Mouse (Mus musculus) midbrain, embryonic 14.5 days (tissue): Measurements from ENCODE around the gene Maip1. TPM values are rescaled to one million over a fixed set of nuclear protein-coding genes. Genes with fewer than 3 reads are reported as not detected.

Experiments
- ATAC-seq: fragments of 200-750 bp; cut with Nextera tagmentation; 2 replicates; pipeline ENCODE4 v1.8.0; 2017; ENCODE audit warnings: moderate number of reproducible peaks, moderate library complexity; ENCODE audit not compliant: low FRiP score, low TSS enrichment
- DNase-seq: peaks from one replicate; pipeline ENCODE4 v3.0.0-alpha.2; 2015
- H3K27ac ChIP-seq: fragments of 300-500 bp; sonication (generic); replicated peaks from 2 replicates; pipeline ENCODE4 v1.5.1; 2014; ENCODE audit warnings: mild to moderate bottlenecking, low read depth, low read length, moderate library complexity
- H3K27me3 ChIP-seq: fragments of 300-500 bp; sonication (generic); 2 replicates; pipeline ENCODE4 v1.6.1; 2014; ENCODE audit warnings: low read length, control low read depth, mixed read lengths; ENCODE audit not compliant: control insufficient read depth, insufficient read depth
- H3K36me3 ChIP-seq: fragments of 300-500 bp; sonication (generic); 2 replicates; pipeline ENCODE4 v1.6.1; 2014; ENCODE audit warnings: low read length, control low read depth; ENCODE audit not compliant: control insufficient read depth, insufficient read depth
- H3K4me1 ChIP-seq: fragments of 300-500 bp; sonication (generic); 2 replicates; pipeline ENCODE4 v1.6.1; 2014; ENCODE audit warnings: mild to moderate bottlenecking, antibody characterized with exemption, low read length, control low read depth; ENCODE audit not compliant: control insufficient read depth, insufficient read depth
- H3K4me2 ChIP-seq: fragments of 300-500 bp; sonication (generic); 2 replicates; pipeline ENCODE4 v1.6.1; 2014; ENCODE audit warnings: mild to moderate bottlenecking, low read length, moderate library complexity
- H3K4me3 ChIP-seq: fragments of 300-500 bp; sonication (generic); replicated peaks from 2 replicates; pipeline ENCODE4 v1.5.1; 2014; ENCODE audit warnings: low read depth, low read length
- H3K9ac ChIP-seq: fragments of 300-500 bp; sonication (generic); replicated peaks from 2 replicates; pipeline ENCODE4 v1.6.1; 2014; ENCODE audit warnings: mild to moderate bottlenecking, low read length, moderate library complexity
- H3K9me3 ChIP-seq: fragments of 300-500 bp; sonication (generic); 2 replicates; pipeline ENCODE4 v1.6.1; 2016; ENCODE audit warnings: low read length, control low read depth, mixed read lengths; ENCODE audit not compliant: control insufficient read depth
- WGBS: fragments of 180-500 bp; shearing (Covaris S2); extraction: QIAGEN DNeasy Blood & Tissue Kit; methylation state at CpG from one replicate; pipeline ENCODE4 v1.1.7; 2014; 5-methylcytosine and 5-hydroxymethylcytosine counted together
- polyA plus RNA-seq: library from polyadenylated mRNA; unstranded; fragments of >200 nt; fragmentation: Nextera tagmentation; extraction: Ambion mirVana; gene quantifications from 2 replicates; pipeline ENCODE4 v1.2.1, GENCODE M21; 2014

The Maip1 gene
- polyA plus RNA-seq, result 16.1 and 17.5 TPM in 2 replicates

GRCm38 (mm10) chr1:57406187-57407151, at the start of gene Maip1, which contains the start of gene Tyw5:
Maip1 (plus strand) TSS chr1:57406328.
Tyw5 (minus strand) TSS chr1:57407101.
- Histone ChIP-seq H3K36me3 (no peaks in the 10 kb centered on the region), H3K9ac (peak within 1 kb of the TSS; percentile 91), H3K4me1 (peaks cover 26% of the 10 kb centered on the region), H3K9me3 (no peaks in the 10 kb centered on the region), H3K27ac (peak within 1 kb of the TSS; percentile 89), H3K4me3 (peak within 1 kb of the TSS; percentile 80), H3K27me3 (no peaks in the 10 kb centered on the region), H3K4me2 (peak within 1 kb of the TSS; percentile 63)
- ATAC-seq, result peak; percentile 93
- peak; percentile 89 for DNase-seq
- WGBS, result under 1% methylated on average over 72 of the region's 72 CpGs

GRCm38 (mm10) chr1:57358546-57358945, 47.6 kb upstream of the Maip1 start:
- no peak overlapping the region for H3K27ac ChIP-seq
- H3K4me1 ChIP-seq, result no peaks in the 10 kb centered on the region
- DNase-seq (peak; percentile 15), ATAC-seq (no peak)
- H3K9me3 ChIP-seq, result no peaks in the 10 kb centered on the region
- no peaks in the 10 kb centered on the region for H3K27me3 ChIP-seq
- H3K4me3 ChIP-seq, result no peak overlapping the region
- 74% methylated on average over 5 of the region's 5 CpGs for WGBS
- H3K4me2 ChIP-seq, result no peak overlapping the region
- H3K9ac ChIP-seq, result no peak overlapping the region
- H3K36me3 ChIP-seq, result no peaks in the 10 kb centered on the region

GRCm38 (mm10) chr1:57367446-57367845, 38.7 kb upstream of the Maip1 start:
- Histone ChIP-seq H3K27me3 (no peaks in the 10 kb centered on the region), H3K9me3 (no peaks in the 10 kb centered on the region), H3K4me1 (no peaks in the 10 kb centered on the region), H3K4me2 (no peak overlapping the region), H3K27ac (no peak overlapping the region), H3K36me3 (no peaks in the 10 kb centered on the region), H3K9ac (no peak overlapping the region), H3K4me3 (no peak overlapping the region)
- ATAC-seq (no peak), DNase-seq (no peak)
- WGBS, result 86% methylated on average over 3 of the region's 3 CpGs

GRCm38 (mm10) chr1:57369111-57369510, 37.0 kb upstream of the Maip1 start:
- WGBS, result 87% methylated on average over 4 of the region's 4 CpGs
- no peak overlapping the region for H3K9ac ChIP-seq
- no peak for DNase-seq
- no peak overlapping the region for H3K27ac ChIP-seq
- H3K36me3 ChIP-seq, result no peaks in the 10 kb centered on the region
- H3K27me3 ChIP-seq, result no peaks in the 10 kb centered on the region
- H3K4me3 ChIP-seq, result no peak overlapping the region
- no peaks in the 10 kb centered on the region for H3K9me3 ChIP-seq
- no peak for ATAC-seq
- no peak overlapping the region for H3K4me2 ChIP-seq
- H3K4me1 ChIP-seq, result no peaks in the 10 kb centered on the region

- Histone ChIP-seq H3K27ac (no peak overlapping the region), H3K4me2 (no peak overlapping the region), H3K27me3 (no peaks in the 10 kb centered on the region), H3K4me1 (no peaks in the 10 kb centered on the region), H3K9ac (no peak overlapping the region), H3K4me3 (no peak overlapping the region), H3K36me3 (no peaks in the 10 kb centered on the region), H3K9me3 (no peaks in the 10 kb centered on the region)
- DNase-seq (no peak), ATAC-seq (no peak)
- WGBS, result 81% methylated on average over 4 of the region's 4 CpGs
These were observed 35.7 kb upstream of the Maip1 start for GRCm38 (mm10) chr1:57370451-57370850.

- DNase-seq (no peak), ATAC-seq (no peak)
- H3K27ac ChIP-seq, result no peak overlapping the region
- WGBS, result 95% methylated on average over 2 of the region's 2 CpGs
- H3K36me3 ChIP-seq, result no peaks in the 10 kb centered on the region
- H3K4me2 ChIP-seq, result no peak overlapping the region
- H3K9ac ChIP-seq, result no peak overlapping the region
- no peak overlapping the region for H3K4me3 ChIP-seq
- H3K4me1 ChIP-seq, result peaks cover 8% of the 10 kb centered on the region; the same call in 1 of the 2 replicates
- no peaks in the 10 kb centered on the region for H3K9me3 ChIP-seq
- no peaks in the 10 kb centered on the region for H3K27me3 ChIP-seq
These were observed 30.9 kb upstream of the Maip1 start for GRCm38 (mm10) chr1:57375276-57375675.

- no peak for DNase-seq
- Histone ChIP-seq H3K4me2 (peak overlapping the region; percentile 67), H3K27me3 (no peaks in the 10 kb centered on the region), H3K9me3 (no peaks in the 10 kb centered on the region), H3K4me3 (peak overlapping the region; percentile 88; the same call in 1 of the 2 replicates), H3K27ac (no peak overlapping the region), H3K4me1 (peaks cover 8% of the 10 kb centered on the region; the same call in 1 of the 2 replicates), H3K36me3 (no peaks in the 10 kb centered on the region), H3K9ac (no peak overlapping the region)
- WGBS, result 68% methylated on average over 6 of the region's 6 CpGs
- no peak for ATAC-seq
These were observed 29.3 kb upstream of the Maip1 start for GRCm38 (mm10) chr1:57376806-57377205.

- Histone ChIP-seq H3K4me2 (peak within 1 kb of the TSS; percentile 67), H3K27ac (peak within 1 kb of the TSS; percentile 88), H3K36me3 (no peaks in the 10 kb centered on the region), H3K9me3 (no peaks in the 10 kb centered on the region), H3K27me3 (no peaks in the 10 kb centered on the region), H3K4me1 (peaks cover 8% of the 10 kb centered on the region; the same call in 1 of the 2 replicates), H3K9ac (peak within 1 kb of the TSS; percentile 90), H3K4me3 (peak within 1 kb of the TSS; percentile 88)
- WGBS, result under 1% methylated on average over 81 of the region's 81 CpGs
- peak; percentile 97 for ATAC-seq
- peak; percentile 97 for DNase-seq
These were observed 28.5 kb upstream of the Maip1 start, which contains the start of gene 1700066M21Rik for GRCm38 (mm10) chr1:57377376-57378341. 1700066M21Rik (plus strand) TSS chr1:57377620.
